Mouse (Mus musculus) kidney, adult 2 months (tissue): ENCODE results near the gene Crnkl1. TPM values are rescaled to one million over a fixed set of nuclear protein-coding genes. Genes with fewer than 3 reads are reported as not detected.

Experiments
- DNase-seq: peaks from one replicate; pipeline ENCODE4 v3.0.0; 2021
- H3K27ac ChIP-seq: fragments of 200-500 bp; 2 replicates; pipeline ENCODE4 v1.5.1; 2012; ENCODE audit warnings: low read depth, low read length, control low read depth, inconsistent platforms; ENCODE audit not compliant: insufficient read depth
- H3K27me3 ChIP-seq: fragments of 200-500 bp; replicated peaks from 2 replicates; pipeline ENCODE4 v1.6.1; 2012; ENCODE audit warnings: mild to moderate bottlenecking, moderate library complexity, low read length, inconsistent platforms; ENCODE audit not compliant: control insufficient read depth, insufficient read depth
- H3K36me3 ChIP-seq: fragments of 200-500 bp; 2 replicates; pipeline ENCODE4 v1.6.1; 2012; ENCODE audit warnings: mild to moderate bottlenecking, moderate library complexity, low read length, inconsistent platforms; ENCODE audit not compliant: control insufficient read depth, insufficient read depth
- H3K4me1 ChIP-seq: fragments of 200-500 bp; 2 replicates; pipeline ENCODE4 v1.6.1; 2011; ENCODE audit warnings: low read length; ENCODE audit not compliant: control insufficient read depth, insufficient read depth
- H3K4me3 ChIP-seq: fragments of 200-500 bp; 2 replicates; pipeline ENCODE4 v1.5.1; 2011; ENCODE audit warnings: mild to moderate bottlenecking, low read depth, low read length, control low read depth; ENCODE audit not compliant: insufficient read depth
- CTCF ChIP-seq: fragments of 200-500 bp; conservative IDR thresholded peaks from 2 replicates; pipeline ENCODE4 v1.5.1; 2011; ENCODE audit warnings: low read depth, mild to moderate bottlenecking, control low read depth, low read length, moderate library complexity, mixed read lengths; ENCODE audit not compliant: insufficient read depth, insufficient read length
- POLR2A ChIP-seq: fragments of 200-500 bp; IDR thresholded peaks from one replicate; pipeline ENCODE4 v1.6.1; 2011; ENCODE audit warnings: low read depth, low read length, control low read depth
- WGBS: fragments of 180-500 bp; shearing (Covaris S2); methylation state at CpG from one replicate; pipeline ENCODE4 v1.1.7; 2018; 5-methylcytosine and 5-hydroxymethylcytosine counted together
- polyA plus RNA-seq: library from polyadenylated mRNA; depleted of rRNA; stranded (reverse); fragments of >200 nt; gene quantifications from 2 replicates; pipeline ENCODE4 v1.2.3, GENCODE M21; 2012

Gene Crnkl1
- polyA plus RNA-seq, 1 experiment: 5.9 TPM

DNA sequence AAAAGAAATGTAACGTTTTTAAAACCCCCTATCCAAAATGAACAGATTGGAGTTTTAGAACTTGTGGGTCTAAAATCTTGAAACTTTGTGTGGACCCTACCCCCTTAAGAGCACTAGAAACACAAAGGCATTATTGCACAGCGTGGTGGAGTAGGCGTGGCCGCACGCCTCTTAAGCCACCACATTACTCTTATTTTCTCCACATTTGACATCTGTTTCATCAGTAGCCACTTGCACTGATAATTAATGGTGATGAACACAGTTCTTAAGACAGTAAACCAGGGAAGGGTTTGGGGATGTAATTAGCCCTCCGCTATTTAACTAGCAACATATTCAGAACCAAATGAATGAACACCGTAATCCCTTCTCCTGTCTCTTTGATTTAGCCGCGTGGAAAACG lies 21.0 kb upstream of the Crnkl1 start:
- no peak overlapping the region for H3K4me3 ChIP-seq
- no peak for DNase-seq
- no peak for TF ChIP-seq POLR2A
- no peak for TF ChIP-seq CTCF
- H3K27ac ChIP-seq: no peak overlapping the region
- no peaks in the 10 kb centered on the region for H3K36me3 ChIP-seq
- H3K4me1 ChIP-seq: no peaks in the 10 kb centered on the region
- H3K27me3 ChIP-seq: no peaks in the 10 kb centered on the region
- 36% methylated on average over 10 of the region's 10 CpGs for WGBS

DNA sequence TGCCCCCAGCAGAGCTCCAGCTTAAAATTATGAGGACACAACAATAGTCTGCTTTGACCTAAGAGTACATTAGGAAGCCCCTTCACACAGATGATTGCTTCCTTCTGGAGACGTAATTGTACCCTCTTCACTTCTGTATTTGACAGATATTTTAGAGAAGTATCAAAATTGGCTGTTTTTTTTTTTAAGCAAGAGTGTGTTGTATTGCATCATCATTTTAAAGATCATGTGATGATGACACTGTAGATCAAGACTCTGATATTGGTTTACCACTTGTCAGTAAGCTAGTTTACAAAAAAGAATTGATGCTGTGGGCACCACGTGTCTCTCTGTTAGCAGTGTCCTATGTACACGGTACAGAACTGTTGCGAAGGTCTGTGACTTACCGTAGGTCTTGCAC lies 17.9 kb upstream of the Crnkl1 start:
- 42% methylated on average over 5 of the region's 5 CpGs for WGBS
- TF ChIP-seq CTCF (no peak), POLR2A (no peak)
- Histone ChIP-seq H3K27me3 (no peaks in the 10 kb centered on the region), H3K4me3 (no peak overlapping the region), H3K27ac (no peak overlapping the region), H3K36me3 (no peaks in the 10 kb centered on the region), H3K4me1 (no peaks in the 10 kb centered on the region)
- DNase-seq: no peak

DNA sequence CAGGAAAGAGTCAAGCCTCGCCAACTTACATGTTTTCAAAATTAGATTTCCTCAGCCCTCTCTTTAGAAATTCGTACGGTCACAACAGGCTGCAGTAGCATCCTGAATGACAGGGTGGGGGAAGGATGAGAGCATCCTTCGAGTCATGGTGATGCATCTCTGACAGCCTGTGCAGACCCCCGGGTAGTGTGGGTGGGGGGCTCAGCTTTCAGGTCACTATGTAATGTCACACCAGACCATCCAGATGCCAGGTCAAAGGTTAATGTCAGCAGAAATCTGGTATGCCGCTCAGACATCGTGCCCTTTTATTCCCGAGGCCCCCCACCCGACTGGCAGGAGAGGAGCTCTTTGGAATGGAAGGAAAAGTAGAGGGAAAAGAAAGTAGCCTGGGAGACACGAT lies 15.4 kb upstream of the Crnkl1 start:
- TF ChIP-seq POLR2A: no peak
- no peak for TF ChIP-seq CTCF

DNA sequence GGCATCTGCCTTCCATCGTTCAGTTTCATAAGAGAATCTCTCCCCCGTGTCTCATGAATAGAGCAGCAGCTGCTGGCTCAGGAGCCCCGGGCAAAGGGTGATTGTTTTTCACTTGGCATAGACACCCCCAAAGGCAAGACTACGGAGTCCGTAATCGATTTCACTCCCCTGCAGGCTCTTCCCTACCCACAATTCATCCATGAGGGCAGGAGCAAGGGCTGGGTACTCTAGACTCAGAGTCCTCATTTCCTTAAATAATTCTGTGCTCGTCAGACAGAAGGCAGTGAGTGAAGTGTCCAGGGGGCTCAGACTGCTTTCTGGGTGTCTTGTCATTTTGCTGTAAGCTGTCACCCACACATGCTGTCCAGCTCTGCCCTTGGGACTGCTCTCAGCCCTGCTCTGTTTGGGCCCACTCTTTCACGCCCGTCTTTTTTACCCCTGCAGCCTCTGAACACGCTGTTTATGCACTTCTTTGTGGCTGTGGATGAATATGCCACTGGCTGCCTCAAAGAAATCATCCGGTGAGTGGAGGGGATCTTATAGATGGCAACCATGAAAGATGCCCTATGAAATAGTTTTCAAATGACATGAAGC lies 14.8 kb upstream of the Crnkl1 start:
- H3K4me3 ChIP-seq: no peak overlapping the region
- DNase-seq: no peak
- no peaks in the 10 kb centered on the region for H3K27me3 ChIP-seq
- no peaks in the 10 kb centered on the region for H3K36me3 ChIP-seq
- 36% methylated on average over 11 of the region's 11 CpGs for WGBS
- no peak overlapping the region for H3K27ac ChIP-seq
- no peaks in the 10 kb centered on the region for H3K4me1 ChIP-seq
- TF ChIP-seq POLR2A (no peak), CTCF (no peak)

More for the DNA sequence above, 15.4 kb upstream of the Crnkl1 start:
- H3K27me3 ChIP-seq: no peaks in the 10 kb centered on the region
- H3K4me1 ChIP-seq: no peaks in the 10 kb centered on the region
- whole genome bisulfite sequencing: 23% methylated on average over 10 of the region's 10 CpGs
- no peak overlapping the region for H3K27ac ChIP-seq
- DNase-seq: no peak
- no peaks in the 10 kb centered on the region for H3K36me3 ChIP-seq
- no peak overlapping the region for H3K4me3 ChIP-seq

DNA sequence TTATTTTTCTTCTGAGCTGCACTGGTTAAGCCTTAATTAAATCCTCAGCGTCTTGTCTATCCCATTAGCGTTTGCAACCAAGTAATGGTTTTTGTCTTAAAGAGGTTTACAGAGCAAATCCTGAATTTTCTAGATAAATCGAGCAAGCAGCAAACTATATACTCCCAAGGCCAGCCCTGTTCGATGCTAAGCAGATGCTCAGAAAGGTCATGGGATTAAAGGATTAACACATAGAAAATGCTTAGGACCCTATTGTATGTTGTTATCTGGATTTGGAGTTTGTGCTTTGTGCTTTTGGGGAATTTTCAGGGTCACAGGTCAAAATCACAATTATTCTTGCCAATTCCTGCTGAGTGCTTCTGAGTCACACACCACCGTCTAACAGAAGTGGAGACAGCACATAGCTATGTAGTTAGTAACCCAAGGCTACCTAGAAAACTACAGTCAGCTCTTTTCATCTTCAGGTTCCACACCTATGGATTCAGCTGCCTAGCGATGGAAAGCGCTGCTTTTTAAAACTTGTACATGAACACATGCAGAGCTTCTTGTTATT lies 13.7 kb upstream of the Crnkl1 start:
- 75% methylated on average over 7 of the region's 7 CpGs for WGBS

DNA sequence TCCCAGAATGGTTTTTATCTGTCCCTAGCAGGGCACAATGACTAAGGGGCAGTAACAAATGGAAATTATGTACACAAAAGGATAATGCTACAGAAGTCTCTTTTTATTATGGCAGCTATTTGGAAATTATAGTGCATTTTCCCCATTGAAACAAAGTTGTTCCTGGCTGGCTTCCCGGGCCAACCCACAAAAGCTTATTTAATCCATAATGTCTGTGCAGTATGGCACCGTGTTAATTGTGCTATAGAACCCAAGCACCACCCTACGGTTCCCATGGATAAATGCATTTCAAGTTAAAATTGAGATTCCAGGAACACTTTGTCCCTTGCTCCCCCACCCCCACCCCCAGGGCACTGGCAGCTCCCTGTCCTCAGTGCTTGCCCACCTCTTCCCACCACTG lies 9.5 kb upstream of the Crnkl1 start:
- no peak for TF ChIP-seq CTCF
- no peak for TF ChIP-seq POLR2A
- no peak overlapping the region for H3K4me3 ChIP-seq
- 91% methylated on average over 3 of the region's 3 CpGs for WGBS
- no peak for DNase-seq
- H3K27me3 ChIP-seq: no peaks in the 10 kb centered on the region
- H3K27ac ChIP-seq: no peak overlapping the region
- H3K36me3 ChIP-seq: no peaks in the 10 kb centered on the region
- no peaks in the 10 kb centered on the region for H3K4me1 ChIP-seq

More for the DNA sequence above, 13.7 kb upstream of the Crnkl1 start:
- no peaks in the 10 kb centered on the region for H3K36me3 ChIP-seq
- H3K27ac ChIP-seq: no peak overlapping the region
- H3K27me3 ChIP-seq: no peaks in the 10 kb centered on the region
- H3K4me1 ChIP-seq: no peaks in the 10 kb centered on the region
- no peak overlapping the region for H3K4me3 ChIP-seq
- TF ChIP-seq POLR2A: no peak
- TF ChIP-seq CTCF: no peak
- DNase-seq: no peak

DNA sequence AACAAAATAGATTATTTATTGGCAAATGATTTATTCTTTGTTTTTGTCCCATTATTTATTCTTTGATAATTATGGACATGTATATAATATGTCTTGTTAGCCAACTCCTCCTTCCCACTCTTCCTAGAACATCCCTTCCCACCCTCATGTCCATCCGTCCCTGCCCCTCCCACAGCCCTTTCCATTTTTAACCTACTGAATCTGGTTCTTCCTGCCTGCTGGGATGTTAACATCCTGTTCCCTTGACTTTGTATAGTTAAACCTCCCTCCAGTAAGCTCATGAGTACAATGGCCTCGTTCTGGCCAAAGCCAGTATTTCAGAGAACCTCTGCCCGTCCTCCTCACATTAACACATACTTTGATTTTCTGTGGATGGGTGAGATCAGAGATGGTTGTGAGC lies 6.6 kb upstream of the Crnkl1 start:
- no peak overlapping the region for H3K4me3 ChIP-seq
- H3K27me3 ChIP-seq: no peaks in the 10 kb centered on the region
- DNase-seq: no peak
- H3K36me3 ChIP-seq: no peaks in the 10 kb centered on the region
- H3K27ac ChIP-seq: no peak overlapping the region
- TF ChIP-seq CTCF (no peak), POLR2A (no peak)
- 47% methylated on average over 3 of the region's 3 CpGs for WGBS
- no peaks in the 10 kb centered on the region for H3K4me1 ChIP-seq
